Mouse (Mus musculus) kidney, adult 2 months (tissue): ENCODE results near the gene Galnt17. TPM values are rescaled to one million over a fixed set of nuclear protein-coding genes. Genes with fewer than 3 reads are reported as not detected.

Experiments
- DNase-seq: peaks from one replicate; pipeline ENCODE4 v3.0.0; 2021
- H3K27ac ChIP-seq: fragments of 200-500 bp; 2 replicates; pipeline ENCODE4 v1.5.1; 2012; ENCODE audit warnings: low read depth, low read length, control low read depth, inconsistent platforms; ENCODE audit not compliant: insufficient read depth
- H3K27me3 ChIP-seq: fragments of 200-500 bp; replicated peaks from 2 replicates; pipeline ENCODE4 v1.6.1; 2012; ENCODE audit warnings: mild to moderate bottlenecking, moderate library complexity, low read length, inconsistent platforms; ENCODE audit not compliant: control insufficient read depth, insufficient read depth
- H3K36me3 ChIP-seq: fragments of 200-500 bp; 2 replicates; pipeline ENCODE4 v1.6.1; 2012; ENCODE audit warnings: mild to moderate bottlenecking, moderate library complexity, low read length, inconsistent platforms; ENCODE audit not compliant: control insufficient read depth, insufficient read depth
- H3K4me1 ChIP-seq: fragments of 200-500 bp; 2 replicates; pipeline ENCODE4 v1.6.1; 2011; ENCODE audit warnings: low read length; ENCODE audit not compliant: control insufficient read depth, insufficient read depth
- H3K4me3 ChIP-seq: fragments of 200-500 bp; 2 replicates; pipeline ENCODE4 v1.5.1; 2011; ENCODE audit warnings: mild to moderate bottlenecking, low read depth, low read length, control low read depth; ENCODE audit not compliant: insufficient read depth
- CTCF ChIP-seq: fragments of 200-500 bp; conservative IDR thresholded peaks from 2 replicates; pipeline ENCODE4 v1.5.1; 2011; ENCODE audit warnings: low read depth, mild to moderate bottlenecking, control low read depth, low read length, moderate library complexity, mixed read lengths; ENCODE audit not compliant: insufficient read depth, insufficient read length
- POLR2A ChIP-seq: fragments of 200-500 bp; IDR thresholded peaks from one replicate; pipeline ENCODE4 v1.6.1; 2011; ENCODE audit warnings: low read depth, low read length, control low read depth
- WGBS: fragments of 180-500 bp; shearing (Covaris S2); methylation state at CpG from one replicate; pipeline ENCODE4 v1.1.7; 2018; 5-methylcytosine and 5-hydroxymethylcytosine counted together
- polyA plus RNA-seq: library from polyadenylated mRNA; depleted of rRNA; stranded (reverse); fragments of >200 nt; gene quantifications from 2 replicates; pipeline ENCODE4 v1.2.3, GENCODE M21; 2012

The Galnt17 gene
- polyA plus RNA-seq, 1 experiment = 0.50 TPM

- H3K27ac ChIP-seq = no peak overlapping the region
- no peaks in the 10 kb centered on the region for H3K4me1 ChIP-seq
- no peak for TF ChIP-seq CTCF
- TF ChIP-seq POLR2A = no peak
- H3K36me3 ChIP-seq = no peaks in the 10 kb centered on the region
- no peak for DNase-seq
- no peaks in the 10 kb centered on the region for H3K27me3 ChIP-seq
- WGBS = 77% methylated on average over 2 of the region's 2 CpGs
- H3K4me3 ChIP-seq = no peak overlapping the region
Observed at GRCm38 (mm10) chr5:130911551-130911950, 396.7 kb downstream of the Galnt17 start.

GRCm38 (mm10) chr5:130901736-130902135 lies 406.6 kb downstream of the Galnt17 start:
- Histone ChIP-seq H3K27ac (no peak overlapping the region), H3K4me3 (no peak overlapping the region), H3K4me1 (no peaks in the 10 kb centered on the region), H3K36me3 (no peaks in the 10 kb centered on the region), H3K27me3 (no peaks in the 10 kb centered on the region)
- WGBS = 60% methylated on average over 3 of the region's 3 CpGs
- TF ChIP-seq CTCF (no peak), POLR2A (no peak)
- no peak for DNase-seq

- 97% methylated on average over 3 of the region's 3 CpGs for WGBS
- no peaks in the 10 kb centered on the region for H3K36me3 ChIP-seq
- H3K27ac ChIP-seq = no peak overlapping the region
- 0 out of 2 replicates have a peak, but pooled peaks cover 4% of the 10 kb centered on the region for H3K4me1 ChIP-seq
- no peaks in the 10 kb centered on the region for H3K27me3 ChIP-seq
- no peak for DNase-seq
- TF ChIP-seq POLR2A = no peak
- TF ChIP-seq CTCF = 0 out of 2 replicates have a peak, but pooled peaks have one; percentile 11
- no peak overlapping the region for H3K4me3 ChIP-seq
Observed at GRCm38 (mm10) chr5:130895991-130896390, 412.3 kb downstream of the Galnt17 start.

GRCm38 (mm10) chr5:130891735-130892134 lies 416.6 kb downstream of the Galnt17 start:
- no peak overlapping the region for H3K27ac ChIP-seq
- WGBS = 40% methylated on average over 5 of the region's 5 CpGs
- H3K4me1 ChIP-seq = 0 out of 2 replicates have a peak, but pooled peaks cover 4% of the 10 kb centered on the region
- DNase-seq = no peak
- no peaks in the 10 kb centered on the region for H3K27me3 ChIP-seq
- no peaks in the 10 kb centered on the region for H3K36me3 ChIP-seq
- no peak for TF ChIP-seq CTCF
- TF ChIP-seq POLR2A = no peak
- no peak overlapping the region for H3K4me3 ChIP-seq

- H3K36me3 ChIP-seq = no peaks in the 10 kb centered on the region
- WGBS = 92% methylated on average over 5 of the region's 5 CpGs
- TF ChIP-seq CTCF = no peak
- TF ChIP-seq POLR2A = no peak
- no peaks in the 10 kb centered on the region for H3K27me3 ChIP-seq
- no peak for DNase-seq
- no peak overlapping the region for H3K27ac ChIP-seq
- no peaks in the 10 kb centered on the region for H3K4me1 ChIP-seq
- H3K4me3 ChIP-seq = no peak overlapping the region
Observed at GRCm38 (mm10) chr5:130880331-130880730, 428.0 kb downstream of the Galnt17 start.

- Histone ChIP-seq H3K27me3 (no peaks in the 10 kb centered on the region), H3K4me1 (no peaks in the 10 kb centered on the region), H3K27ac (no peak overlapping the region), H3K4me3 (no peak overlapping the region), H3K36me3 (no peaks in the 10 kb centered on the region)
- no peak for TF ChIP-seq CTCF
- no peak for TF ChIP-seq POLR2A
- 83% methylated on average over 3 of the region's 3 CpGs for WGBS
- DNase-seq = no peak
Observed at GRCm38 (mm10) chr5:130875391-130875790, 432.9 kb downstream of the Galnt17 start.

GRCm38 (mm10) chr5:130871086-130871485 lies 437.2 kb downstream of the Galnt17 start:
- TF ChIP-seq CTCF = no peak
- TF ChIP-seq POLR2A = no peak
- DNase-seq = no peak
- no peaks in the 10 kb centered on the region for H3K36me3 ChIP-seq
- no peaks in the 10 kb centered on the region for H3K27me3 ChIP-seq
- 73% methylated on average over 8 of the region's 8 CpGs for WGBS
- H3K4me1 ChIP-seq = no peaks in the 10 kb centered on the region
- H3K4me3 ChIP-seq = no peak overlapping the region
- H3K27ac ChIP-seq = no peak overlapping the region
